Mouse (Mus musculus): ENCODE results near the gene Fam69b.

GRCm38 (mm10) chr2:26626081-26626480, 2.2 kb upstream of the Fam69b start:
- TF ChIP-seq CTCF (IDR thresholded peaks at IDR 0.05; ENCODE audit: low read depth, low read length) (peak; percentile 27; the same call in 1 of the 2 replicates), POLR2A (IDR thresholded peaks at IDR 0.05; ENCODE audit: extremely low read depth, insufficient read depth, low read length) (no peak)

Measured in liver, adult 2 months (tissue).